Mouse (Mus musculus): ENCODE data around the gene Carhsp1. TPM values are rescaled to one million over a fixed set of nuclear protein-coding genes. Genes with fewer than 3 reads are reported as not detected.
A peak's percentile ranks its signal among the peaks of the same experiment; 100 is the strongest.

Gene Carhsp1
- polyA plus RNA-seq, 1 experiment from 2014 or later = 80.4 TPM

DNA sequence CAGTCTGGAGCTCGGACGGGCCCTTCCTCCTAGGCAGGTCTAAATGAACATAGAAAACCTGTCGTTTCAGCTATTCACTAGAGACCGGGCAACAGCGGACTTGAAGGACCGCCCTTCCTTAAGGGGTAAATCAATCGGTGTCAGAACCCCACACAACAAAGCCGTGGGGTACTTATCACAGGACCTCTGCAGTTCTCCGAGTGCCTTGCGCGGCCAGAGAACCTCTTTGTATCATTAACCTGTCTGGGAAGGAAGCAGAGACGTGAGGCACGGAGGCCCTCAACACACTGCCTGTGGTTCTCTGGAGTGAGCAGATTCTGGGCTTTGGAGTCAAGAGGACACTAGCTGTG is 35.1 kb downstream of the Carhsp1 start:
- no peaks in the 10 kb centered on the region for H3K9me3 ChIP-seq
- H3K4me1 ChIP-seq = peaks cover 22% of the 10 kb centered on the region
- H3K4me2 ChIP-seq = peak overlapping the region; percentile 88
- peak overlapping the region; percentile 89 for H3K9ac ChIP-seq
- peaks cover 29% of the 10 kb centered on the region for H3K36me3 ChIP-seq
- no peaks in the 10 kb centered on the region for H3K27me3 ChIP-seq
- peak overlapping the region; percentile 86 for H3K27ac ChIP-seq
- peak overlapping the region; percentile 87 for H3K4me3 ChIP-seq
- WGBS = under 1% methylated on average over 13 of the region's 13 CpGs
- no peak for ATAC-seq (ENCODE audit: insufficient number of reproducible peaks, insufficient read depth, low FRiP score, low TSS enrichment, low read depth)

DNA sequence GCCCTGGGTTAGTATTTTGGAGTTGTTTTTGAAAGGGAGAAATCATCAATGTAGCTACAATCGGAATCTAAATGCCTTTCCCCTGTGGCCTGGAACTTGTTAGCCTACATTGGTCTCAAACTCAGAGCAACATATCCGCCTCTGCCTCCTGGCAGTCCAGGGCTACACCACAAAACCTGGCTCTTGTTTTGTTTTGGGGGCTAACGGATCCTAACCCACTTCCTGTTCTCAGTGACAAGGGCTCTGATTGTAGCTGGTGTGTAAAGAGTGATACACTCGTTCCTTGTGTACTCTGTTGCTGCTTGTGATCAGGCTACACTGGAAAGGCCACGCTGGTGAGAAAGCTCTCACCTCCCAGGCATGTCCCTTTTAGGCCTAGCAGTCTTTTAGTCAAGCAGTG is 40.5 kb downstream of the Carhsp1 start:
- H3K9ac ChIP-seq = no peak overlapping the region
- no peaks in the 10 kb centered on the region for H3K9me3 ChIP-seq
- peaks cover 12% of the 10 kb centered on the region for H3K4me1 ChIP-seq
- WGBS = 76% methylated on average over 5 of the region's 5 CpGs
- ATAC-seq (ENCODE audit: insufficient number of reproducible peaks, insufficient read depth, low FRiP score, low TSS enrichment, low read depth) = no peak
- no peak overlapping the region for H3K4me2 ChIP-seq
- no peak overlapping the region for H3K4me3 ChIP-seq
- no peak overlapping the region for H3K27ac ChIP-seq
- H3K36me3 ChIP-seq = peaks cover 29% of the 10 kb centered on the region
- H3K27me3 ChIP-seq = no peaks in the 10 kb centered on the region

DNA sequence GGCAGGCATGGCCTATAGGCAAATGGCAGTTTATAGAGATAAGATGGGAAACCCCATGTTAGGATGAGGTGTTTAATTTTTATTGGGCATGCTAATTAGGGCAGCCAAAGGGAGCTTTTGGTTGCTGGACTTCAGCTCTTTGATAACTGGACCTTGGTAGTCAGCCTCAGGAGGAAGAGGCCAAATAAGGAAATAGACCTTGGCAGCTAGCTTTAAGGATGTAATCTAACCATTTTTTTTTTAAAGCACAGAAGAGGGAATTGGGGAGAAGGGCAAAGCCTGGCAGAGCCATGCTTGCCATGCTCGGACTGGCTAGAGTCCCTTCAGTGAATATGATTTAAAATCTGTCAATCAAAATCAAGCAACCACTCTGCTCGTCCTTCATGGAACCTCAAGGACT is 41.5 kb downstream of the Carhsp1 start:
- Histone ChIP-seq H3K4me3 (no peak overlapping the region), H3K27me3 (no peaks in the 10 kb centered on the region), H3K36me3 (peaks cover 23% of the 10 kb centered on the region), H3K27ac (no peak overlapping the region), H3K9me3 (no peaks in the 10 kb centered on the region), H3K4me2 (no peak overlapping the region), H3K4me1 (peaks cover 2% of the 10 kb centered on the region; the same call in 1 of the 2 replicates), H3K9ac (no peak overlapping the region)
- no peak for ATAC-seq (ENCODE audit: insufficient number of reproducible peaks, insufficient read depth, low FRiP score, low TSS enrichment, low read depth)
- 79% methylated on average over 2 of the region's 2 CpGs for WGBS

DNA sequence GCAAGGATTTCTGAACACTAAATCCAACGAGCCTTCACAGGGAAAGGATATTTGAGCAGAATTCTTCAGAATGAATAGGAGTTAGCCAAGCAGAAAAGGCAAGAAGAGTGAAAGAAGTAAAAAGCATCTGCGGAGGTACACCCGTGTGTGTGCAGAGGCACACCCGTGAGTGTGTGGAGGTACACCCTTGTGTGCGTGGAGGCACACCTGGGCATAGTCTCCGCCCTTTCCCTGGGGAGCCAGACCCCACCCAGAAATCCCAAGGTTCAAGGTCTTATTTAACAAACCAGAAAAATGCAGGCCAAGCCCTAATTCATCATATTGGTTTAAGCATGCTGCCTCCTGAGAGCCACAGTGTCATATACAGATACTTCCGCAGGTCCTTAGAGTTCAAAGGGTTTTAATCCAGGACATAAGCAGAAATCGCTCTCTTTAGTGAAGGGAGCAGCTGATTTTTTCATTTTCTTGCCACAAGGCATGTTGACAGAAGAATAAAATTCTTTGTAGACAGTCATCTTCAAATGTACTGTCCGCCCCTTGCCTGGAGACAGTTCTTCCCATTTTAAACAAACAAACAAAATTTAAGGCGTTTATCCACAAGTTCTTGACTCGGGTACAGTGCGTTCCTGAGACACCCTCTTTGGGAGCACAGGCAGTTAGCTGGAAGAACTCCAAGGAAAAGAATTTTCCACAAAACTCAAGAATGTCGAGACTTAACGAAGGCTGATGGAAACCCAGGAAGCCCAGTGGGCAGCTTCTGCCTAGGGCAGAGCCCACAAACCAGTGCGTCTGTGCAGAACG is 51.4 kb downstream of the Carhsp1 start:
- WGBS = 78% methylated on average over 16 of the region's 16 CpGs
- no peak for ATAC-seq (ENCODE audit: insufficient number of reproducible peaks, insufficient read depth, low FRiP score, low TSS enrichment, low read depth)
- Histone ChIP-seq H3K27ac (peak overlapping the region; percentile 33; the same call in 1 of the 2 replicates), H3K9me3 (no peaks in the 10 kb centered on the region), H3K4me1 (no peaks in the 10 kb centered on the region), H3K4me2 (no peak overlapping the region), H3K27me3 (no peaks in the 10 kb centered on the region), H3K4me3 (no peak overlapping the region), H3K9ac (no peak overlapping the region), H3K36me3 (peaks cover 20% of the 10 kb centered on the region)

DNA sequence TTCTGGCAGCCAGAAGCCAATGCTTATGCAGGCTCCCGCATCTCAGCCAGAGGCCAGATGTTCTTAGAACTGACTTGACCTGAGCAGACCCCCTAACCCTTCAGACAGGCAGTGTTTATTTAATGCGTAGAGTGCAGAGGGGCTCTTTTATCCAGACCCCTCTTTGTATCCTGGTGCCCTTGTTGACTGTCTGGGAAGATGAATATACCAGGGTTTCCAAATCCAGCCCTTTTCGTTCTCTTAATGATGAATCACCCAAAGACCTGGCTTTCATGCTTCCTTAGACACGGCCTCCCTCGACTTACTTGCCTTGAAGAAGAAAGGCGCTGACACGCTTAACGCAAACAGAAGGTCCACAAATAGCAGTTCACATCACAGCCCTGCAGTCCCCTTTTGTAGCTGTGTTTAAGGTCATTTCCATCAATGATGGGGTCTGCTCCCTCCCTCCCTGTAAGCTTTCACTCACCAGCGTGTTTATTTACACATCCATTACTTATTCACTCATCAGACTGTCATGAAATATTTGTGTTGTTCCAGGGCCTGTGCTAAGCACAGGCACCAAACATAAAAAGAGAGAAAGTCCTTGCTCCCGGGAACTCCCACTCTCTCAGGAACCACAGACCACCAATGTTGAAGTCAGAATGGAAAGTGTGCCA is 52.2 kb downstream of the Carhsp1 start:
- no peak overlapping the region for H3K9ac ChIP-seq
- H3K4me2 ChIP-seq = no peak overlapping the region
- peaks cover 20% of the 10 kb centered on the region for H3K36me3 ChIP-seq
- no peaks in the 10 kb centered on the region for H3K27me3 ChIP-seq
- no peak for ATAC-seq (ENCODE audit: insufficient number of reproducible peaks, insufficient read depth, low FRiP score, low TSS enrichment, low read depth)
- H3K9me3 ChIP-seq = no peaks in the 10 kb centered on the region
- H3K27ac ChIP-seq = no peak overlapping the region
- WGBS = 68% methylated on average over 10 of the region's 10 CpGs
- no peaks in the 10 kb centered on the region for H3K4me1 ChIP-seq
- no peak overlapping the region for H3K4me3 ChIP-seq

DNA sequence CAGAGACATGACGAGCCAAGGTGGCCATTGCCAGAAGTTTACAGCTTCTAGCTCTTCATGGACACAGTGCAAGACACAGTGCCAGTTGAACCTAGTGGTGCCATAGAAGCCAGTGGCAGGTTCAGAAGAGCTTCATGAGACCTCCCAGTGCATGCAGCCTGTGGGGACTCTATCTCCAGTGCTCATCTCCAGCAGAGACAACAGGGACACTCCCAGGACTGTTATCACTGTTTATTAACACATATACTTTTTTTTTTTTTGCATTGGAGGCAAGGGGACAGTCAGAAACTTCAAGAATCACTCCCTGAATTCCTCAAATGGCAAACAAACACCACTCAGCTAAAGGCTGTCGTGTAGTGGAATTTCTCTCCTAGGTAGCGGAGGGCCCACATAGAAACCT is 58.5 kb downstream of the Carhsp1 start:
- 90% methylated on average over 3 of the region's 3 CpGs for WGBS
- Histone ChIP-seq H3K9ac (no peak overlapping the region), H3K4me3 (no peak overlapping the region), H3K9me3 (no peaks in the 10 kb centered on the region), H3K27ac (no peak overlapping the region), H3K36me3 (peaks cover 31% of the 10 kb centered on the region), H3K4me2 (no peak overlapping the region), H3K27me3 (no peaks in the 10 kb centered on the region), H3K4me1 (no peaks in the 10 kb centered on the region)
- ATAC-seq (ENCODE audit: insufficient number of reproducible peaks, insufficient read depth, low FRiP score, low TSS enrichment, low read depth) = no peak

DNA sequence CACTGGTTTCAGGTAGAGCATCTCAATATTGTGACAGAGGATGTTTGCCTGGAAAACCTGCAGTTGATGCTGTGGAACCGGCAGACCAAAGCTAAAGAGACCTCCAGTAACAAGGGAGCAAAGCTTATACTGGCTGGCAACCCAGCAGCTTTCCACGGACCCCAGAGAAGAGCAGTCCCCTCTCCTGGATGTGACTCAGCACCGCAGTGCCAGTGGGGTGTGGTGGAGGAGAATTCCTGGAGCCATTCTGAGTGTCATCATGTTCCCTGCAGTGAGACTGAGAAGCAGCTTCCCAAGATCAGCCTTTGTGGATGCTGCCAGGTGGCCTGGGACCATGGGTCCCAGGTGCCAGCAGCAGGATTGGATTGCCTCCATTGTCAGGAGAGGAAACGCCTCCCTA is 58.9 kb downstream of the Carhsp1 start:
- Histone ChIP-seq H3K4me1 (no peaks in the 10 kb centered on the region), H3K9me3 (no peaks in the 10 kb centered on the region), H3K9ac (no peak overlapping the region), H3K27me3 (no peaks in the 10 kb centered on the region), H3K4me2 (no peak overlapping the region), H3K4me3 (no peak overlapping the region), H3K27ac (no peak overlapping the region), H3K36me3 (peaks cover 31% of the 10 kb centered on the region)
- no peak for ATAC-seq (ENCODE audit: insufficient number of reproducible peaks, insufficient read depth, low FRiP score, low TSS enrichment, low read depth)
- WGBS = 81% methylated on average over 4 of the region's 4 CpGs

DNA sequence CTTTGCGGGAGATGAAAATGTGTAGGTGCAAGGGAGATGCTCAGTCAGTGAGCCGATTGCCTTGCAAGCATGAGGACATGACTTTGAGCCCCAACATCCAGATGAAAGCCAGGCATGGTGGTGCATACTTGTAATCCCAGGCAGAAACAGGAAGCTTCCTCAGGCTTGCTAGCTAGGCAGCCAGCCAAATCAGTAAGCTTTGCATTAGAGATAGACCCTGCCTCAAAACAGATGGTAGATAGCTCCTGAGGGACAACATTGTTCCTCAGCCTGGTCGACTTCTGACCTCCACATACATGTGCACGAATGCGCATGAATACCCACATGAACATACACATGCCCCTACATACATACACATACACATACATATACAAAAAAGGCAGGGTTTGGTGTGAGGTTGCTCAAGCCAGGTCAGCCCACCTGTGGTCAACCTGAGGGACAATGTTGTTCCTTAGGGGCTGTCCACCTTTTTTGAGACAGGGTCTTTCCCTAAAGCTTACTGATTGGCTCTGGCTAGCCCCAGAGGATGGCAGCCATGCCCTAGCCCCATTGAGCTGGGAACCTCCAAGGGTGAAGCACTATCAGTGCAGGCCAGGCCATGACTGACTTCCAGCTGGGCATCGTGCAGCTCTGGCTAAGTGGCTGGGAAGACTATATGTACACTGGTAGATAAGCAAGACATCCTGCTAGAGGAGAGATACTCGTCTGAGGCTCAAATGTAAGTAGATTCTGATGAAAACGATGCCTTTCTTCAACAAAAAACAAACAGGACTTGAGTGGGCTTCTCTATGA is 59.5 kb downstream of the Carhsp1 start:
- Histone ChIP-seq H3K4me1 (no peaks in the 10 kb centered on the region), H3K4me2 (no peak overlapping the region), H3K9me3 (no peaks in the 10 kb centered on the region), H3K27me3 (no peaks in the 10 kb centered on the region), H3K27ac (no peak overlapping the region), H3K4me3 (no peak overlapping the region), H3K36me3 (peaks cover 31% of the 10 kb centered on the region), H3K9ac (no peak overlapping the region)
- 88% methylated on average over 8 of the region's 8 CpGs for WGBS
- ATAC-seq (ENCODE audit: insufficient number of reproducible peaks, insufficient read depth, low FRiP score, low TSS enrichment, low read depth) = no peak

DNA sequence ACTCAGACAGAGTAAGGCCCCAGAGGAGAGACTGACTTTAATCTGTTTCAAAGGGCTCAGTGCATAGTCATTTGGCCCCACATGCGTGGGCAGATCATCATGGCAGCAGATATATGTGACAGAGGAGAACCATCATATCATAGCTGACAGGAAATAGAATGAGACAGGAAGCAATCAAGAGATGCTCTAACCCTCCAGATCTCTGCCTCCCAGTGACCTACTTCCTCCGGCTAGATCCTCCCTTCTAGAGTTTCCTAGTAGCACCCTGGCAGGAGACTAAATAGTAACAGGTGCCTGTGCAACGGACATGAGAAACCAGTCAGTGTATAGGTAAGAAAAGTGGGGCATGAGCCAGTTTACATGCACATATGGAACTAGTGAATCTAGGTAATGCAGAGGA is 61.6 kb downstream of the Carhsp1 start:
- ATAC-seq (ENCODE audit: insufficient number of reproducible peaks, insufficient read depth, low FRiP score, low TSS enrichment, low read depth) = no peak
- WGBS = 34% methylated on average over 3 of the region's 3 CpGs
- H3K27me3 ChIP-seq = no peaks in the 10 kb centered on the region
- H3K27ac ChIP-seq = no peak overlapping the region
- no peak overlapping the region for H3K9ac ChIP-seq
- H3K4me2 ChIP-seq = no peak overlapping the region
- no peaks in the 10 kb centered on the region for H3K4me1 ChIP-seq
- H3K9me3 ChIP-seq = no peaks in the 10 kb centered on the region
- H3K36me3 ChIP-seq = peaks cover 27% of the 10 kb centered on the region
- no peak overlapping the region for H3K4me3 ChIP-seq

Measured in embryonic facial prominence, embryonic 13.5 days (tissue).